Mouse (Mus musculus) liver, embryonic 12.5 days (tissue): ENCODE measurements around the gene Plpp2. TPM values are rescaled to one million over a fixed set of nuclear protein-coding genes. Genes with fewer than 3 reads are reported as not detected.

Source experiments
- ATAC-seq: fragments of 200-750 bp; cut with Nextera tagmentation; 2 replicates; pipeline ENCODE4 v1.8.0; 2017; ENCODE audit warnings: moderate number of reproducible peaks, mild to moderate bottlenecking, moderate library complexity
- H3K27ac ChIP-seq: fragments of 300-500 bp; sonication (generic); 2 replicates; pipeline ENCODE4 v1.5.1; 2016; ENCODE audit warnings: mild to moderate bottlenecking
- H3K27me3 ChIP-seq: fragments of 300-500 bp; sonication (generic); replicated peaks from 2 replicates; pipeline ENCODE4 v1.6.1; 2016; ENCODE audit warnings: mild to moderate bottlenecking, moderate library complexity
- H3K36me3 ChIP-seq: fragments of 300-500 bp; sonication (generic); 2 replicates; pipeline ENCODE4 v1.6.1; 2016; ENCODE audit warnings: mild to moderate bottlenecking, moderate library complexity
- H3K4me1 ChIP-seq: fragments of 300-500 bp; sonication (generic); 2 replicates; pipeline ENCODE4 v1.6.1; 2016
- H3K4me2 ChIP-seq: fragments of 300-500 bp; sonication (generic); 2 replicates; pipeline ENCODE4 v1.6.1; 2016; ENCODE audit warnings: mild to moderate bottlenecking, moderate library complexity
- H3K4me3 ChIP-seq: fragments of 300-500 bp; sonication (generic); 2 replicates; pipeline ENCODE4 v1.5.1; 2016; ENCODE audit warnings: mild to moderate bottlenecking, moderate library complexity
- H3K9ac ChIP-seq: fragments of 300-500 bp; sonication (generic); 2 replicates; pipeline ENCODE4 v1.6.1; 2016; ENCODE audit warnings: mild to moderate bottlenecking, moderate library complexity
- H3K9me3 ChIP-seq: fragments of 300-500 bp; sonication (generic); replicated peaks from 2 replicates; pipeline ENCODE4 v1.6.1; 2016; ENCODE audit warnings: mild to moderate bottlenecking, moderate library complexity
- WGBS: fragments of 180-500 bp; shearing (Covaris S2); methylation state at CpG from one replicate; pipeline ENCODE4 v1.1.7; 2016; ENCODE audit not compliant: insufficient replicate concordance; 5-methylcytosine and 5-hydroxymethylcytosine counted together
- polyA plus RNA-seq: library from polyadenylated mRNA; unstranded; fragments of >200 nt; fragmentation: Nextera tagmentation; extraction: Ambion mirVana; gene quantifications from 2 replicates; pipeline ENCODE4 v1.2.1, GENCODE M21; 2016

Plpp2 gene
- 18.0 and 19.9 TPM in 2 replicates for polyA plus RNA-seq

DNA sequence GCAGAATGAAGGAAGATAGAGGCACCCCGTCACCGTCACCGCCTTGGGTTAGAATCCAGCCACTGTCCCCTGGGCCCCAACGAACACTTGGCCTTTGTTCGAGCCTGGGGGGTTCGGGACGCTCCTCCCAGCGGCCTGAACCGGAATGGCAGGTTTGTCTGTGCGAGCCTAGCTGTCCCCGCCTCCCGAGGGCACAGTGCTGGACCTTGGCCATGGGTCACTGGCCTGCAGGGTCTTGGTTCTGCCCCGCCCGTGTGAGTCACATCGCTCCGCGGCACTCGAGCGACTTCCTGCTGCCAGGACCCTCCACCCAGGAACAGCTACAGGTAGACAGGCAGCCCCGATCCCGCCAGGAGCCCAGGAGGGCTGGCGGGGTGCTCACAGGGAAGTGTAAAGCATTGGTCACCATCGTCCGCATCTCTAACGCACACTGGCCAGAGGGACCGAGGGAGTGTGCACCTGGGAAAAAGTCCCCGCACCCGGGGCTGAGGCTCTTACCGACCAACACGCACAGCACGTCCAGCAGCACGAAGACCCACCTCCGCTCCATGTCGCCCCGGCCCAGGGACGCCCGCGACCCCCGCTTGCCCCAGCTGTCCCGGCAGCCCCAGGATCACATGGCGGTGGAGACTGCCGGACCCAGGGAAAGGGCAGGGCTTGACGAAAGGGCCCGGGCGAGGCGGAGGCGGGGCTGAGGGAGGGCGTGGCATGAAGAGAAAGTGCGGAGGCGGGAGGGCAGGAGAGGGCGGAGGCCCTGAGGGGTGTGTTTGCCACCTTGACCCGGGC, at the start of gene Plpp2:
TSS of gene Plpp2 (minus strand) at position 671 of the 786 bp plus-strand sequence.
- Histone ChIP-seq H3K4me1 (peaks cover 24% of the 10 kb centered on the region), H3K9me3 (no peaks in the 10 kb centered on the region), H3K36me3 (peaks cover 17% of the 10 kb centered on the region), H3K27ac (peak within 1 kb of the TSS; percentile 64), H3K4me2 (peak within 1 kb of the TSS; percentile 93), H3K27me3 (peaks cover 21% of the 10 kb centered on the region), H3K9ac (peak within 1 kb of the TSS; percentile 71), H3K4me3 (peak within 1 kb of the TSS; percentile 64)
- ATAC-seq: peak; percentile 81
- under 1% methylated on average over 46 of the region's 52 CpGs for WGBS

DNA sequence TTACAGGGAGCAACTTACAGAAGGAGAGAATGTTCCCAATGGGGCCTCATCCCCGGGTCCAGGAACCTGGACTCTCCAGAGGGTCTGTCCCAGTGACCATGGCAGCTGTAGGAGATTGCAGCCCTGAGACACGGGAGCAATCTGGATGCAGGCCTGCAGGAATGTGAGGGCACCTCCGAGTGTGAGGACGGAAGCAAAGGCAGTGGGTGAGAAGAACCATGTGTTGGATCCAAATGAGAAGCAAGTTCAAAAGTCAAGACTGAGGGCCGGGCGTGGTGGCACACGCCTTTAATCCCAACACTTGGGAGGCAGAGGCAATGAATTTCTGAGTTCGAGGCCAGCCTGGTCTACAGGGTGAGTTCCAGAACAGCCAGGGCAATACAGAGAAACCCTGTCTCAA, 47.9 kb upstream of the Plpp2 start:
- no peaks in the 10 kb centered on the region for H3K36me3 ChIP-seq
- WGBS: 68% methylated on average over 8 of the region's 8 CpGs
- no peak overlapping the region for H3K9ac ChIP-seq
- no peak overlapping the region for H3K4me3 ChIP-seq
- no peak for ATAC-seq
- H3K9me3 ChIP-seq: no peaks in the 10 kb centered on the region
- peaks cover 18% of the 10 kb centered on the region for H3K27me3 ChIP-seq
- no peaks in the 10 kb centered on the region for H3K4me1 ChIP-seq
- H3K27ac ChIP-seq: no peak overlapping the region
- no peak overlapping the region for H3K4me2 ChIP-seq

DNA sequence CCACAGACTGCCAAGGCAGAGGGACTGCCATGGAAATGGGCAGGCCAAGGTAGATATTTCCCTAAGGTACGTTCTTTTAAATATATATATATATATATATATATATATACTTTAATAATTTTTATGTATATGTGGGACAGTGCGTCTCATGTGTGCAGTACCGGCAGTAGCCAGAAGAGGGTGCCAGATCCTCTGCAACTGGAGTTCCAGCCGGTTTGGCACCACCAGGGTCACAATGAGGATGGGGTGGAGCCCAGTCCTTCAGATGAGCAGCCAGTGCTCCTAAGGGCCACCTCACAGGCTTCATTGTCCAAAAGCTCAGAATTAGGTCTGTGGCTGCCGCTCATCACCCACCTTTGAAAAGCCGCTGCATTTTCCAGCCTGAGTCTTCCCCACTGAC, 47.2 kb upstream of the Plpp2 start:
- Histone ChIP-seq H3K4me3 (no peak overlapping the region), H3K9me3 (no peaks in the 10 kb centered on the region), H3K4me1 (no peaks in the 10 kb centered on the region), H3K36me3 (no peaks in the 10 kb centered on the region), H3K27ac (no peak overlapping the region), H3K9ac (no peak overlapping the region), H3K27me3 (peaks cover 18% of the 10 kb centered on the region), H3K4me2 (no peak overlapping the region)
- 42% methylated on average over 6 of the region's 6 CpGs for WGBS
- ATAC-seq: no peak

DNA sequence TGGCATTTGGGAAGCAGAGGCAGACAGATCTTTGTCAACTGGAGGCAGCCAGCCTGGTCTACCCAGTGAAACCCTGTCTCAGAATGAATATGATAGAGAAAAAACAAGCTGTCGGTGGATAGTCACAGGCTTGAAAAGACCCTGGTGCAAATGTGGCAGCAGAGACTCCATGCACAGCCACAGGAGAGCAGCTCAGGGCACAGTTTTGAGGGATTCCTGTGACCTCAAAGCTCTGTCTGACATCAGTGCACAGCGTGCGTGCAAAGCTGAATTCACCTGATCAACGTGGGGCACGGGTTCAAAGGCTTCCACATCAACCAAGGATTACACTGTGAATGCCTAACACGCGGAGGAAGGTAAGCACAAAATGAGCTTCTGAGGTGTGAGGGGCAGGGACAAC, 46.8 kb upstream of the Plpp2 start:
- Histone ChIP-seq H3K27ac (no peak overlapping the region), H3K27me3 (peaks cover 18% of the 10 kb centered on the region), H3K9me3 (no peaks in the 10 kb centered on the region), H3K36me3 (no peaks in the 10 kb centered on the region), H3K4me1 (no peaks in the 10 kb centered on the region), H3K4me3 (no peak overlapping the region), H3K9ac (no peak overlapping the region), H3K4me2 (no peak overlapping the region)
- 53% methylated on average over 7 of the region's 7 CpGs for WGBS
- ATAC-seq: no peak

DNA sequence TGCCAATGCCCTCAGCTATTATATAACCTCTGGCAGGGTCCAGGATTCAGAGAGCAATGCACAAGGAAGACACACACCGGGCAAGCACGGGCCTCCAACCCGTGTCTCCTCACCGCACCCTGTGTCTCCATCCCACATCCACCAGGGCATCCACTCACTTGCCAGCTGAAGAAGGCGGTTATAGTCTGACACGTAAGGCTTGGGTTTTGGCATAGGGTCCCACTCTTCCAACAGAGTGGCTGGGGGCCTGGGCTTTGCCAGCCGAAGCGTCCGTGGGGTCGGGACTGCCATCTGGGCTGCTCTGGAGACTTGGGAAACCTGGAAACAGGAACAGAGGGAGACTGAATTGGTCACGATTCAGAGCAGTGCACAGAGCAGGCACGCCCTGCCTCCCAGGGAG, 46.2 kb upstream of the Plpp2 start:
- Histone ChIP-seq H3K9ac (no peak overlapping the region), H3K9me3 (no peaks in the 10 kb centered on the region), H3K4me1 (no peaks in the 10 kb centered on the region), H3K4me3 (no peak overlapping the region), H3K36me3 (no peaks in the 10 kb centered on the region), H3K4me2 (no peak overlapping the region), H3K27me3 (peaks cover 18% of the 10 kb centered on the region), H3K27ac (no peak overlapping the region)
- 67% methylated on average over 12 of the region's 12 CpGs for WGBS
- ATAC-seq: no peak

DNA sequence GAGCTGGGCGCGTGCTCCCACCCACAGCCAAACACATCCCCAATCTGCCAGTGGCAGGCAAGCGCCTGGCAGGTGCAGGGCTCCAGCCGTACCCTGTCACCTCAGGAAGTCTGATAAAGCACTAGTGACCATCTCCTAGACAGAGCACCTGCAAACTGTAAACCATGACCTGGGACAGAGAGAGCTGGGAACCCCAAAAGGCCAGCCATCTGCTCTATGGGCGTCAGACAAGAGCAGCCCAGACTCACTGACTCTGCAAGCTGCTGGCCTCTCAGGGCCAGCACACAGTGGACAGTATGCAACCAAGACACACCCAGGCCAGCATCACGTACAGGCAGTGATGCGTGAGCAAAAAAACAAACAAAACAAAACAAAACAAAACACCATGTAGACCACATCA, 45.3 kb upstream of the Plpp2 start:
- Histone ChIP-seq H3K9me3 (no peaks in the 10 kb centered on the region), H3K4me3 (no peak overlapping the region), H3K4me2 (no peak overlapping the region), H3K36me3 (no peaks in the 10 kb centered on the region), H3K27ac (no peak overlapping the region), H3K9ac (no peak overlapping the region), H3K27me3 (peaks cover 18% of the 10 kb centered on the region), H3K4me1 (no peaks in the 10 kb centered on the region)
- ATAC-seq: no peak
- 56% methylated on average over 7 of the region's 7 CpGs for WGBS

DNA sequence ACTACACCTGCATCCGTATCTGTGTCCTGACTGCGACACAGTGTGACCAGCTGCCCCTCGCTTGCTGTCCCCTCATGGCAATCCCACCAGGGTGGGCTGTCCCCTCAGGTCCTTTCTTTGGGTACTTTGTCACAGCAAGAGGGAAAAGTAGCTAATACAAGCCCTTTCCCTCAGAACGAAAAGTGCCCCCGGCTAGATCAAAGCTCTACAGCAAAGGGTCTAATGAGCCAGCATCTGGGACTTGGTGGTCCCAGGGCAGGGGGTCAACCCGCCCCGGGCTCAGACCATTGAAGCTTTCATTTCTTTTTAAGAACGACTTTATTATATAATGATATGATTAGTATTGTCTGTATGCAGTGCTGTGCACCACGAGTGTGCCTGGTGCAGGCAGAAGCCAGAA, 44.7 kb upstream of the Plpp2 start:
- H3K9ac ChIP-seq: no peak overlapping the region
- H3K4me2 ChIP-seq: no peak overlapping the region
- 69% methylated on average over 9 of the region's 9 CpGs for WGBS
- H3K27me3 ChIP-seq: peaks cover 18% of the 10 kb centered on the region
- no peaks in the 10 kb centered on the region for H3K4me1 ChIP-seq
- no peak for ATAC-seq
- no peak overlapping the region for H3K27ac ChIP-seq
- H3K9me3 ChIP-seq: no peaks in the 10 kb centered on the region
- H3K36me3 ChIP-seq: no peaks in the 10 kb centered on the region
- H3K4me3 ChIP-seq: no peak overlapping the region

DNA sequence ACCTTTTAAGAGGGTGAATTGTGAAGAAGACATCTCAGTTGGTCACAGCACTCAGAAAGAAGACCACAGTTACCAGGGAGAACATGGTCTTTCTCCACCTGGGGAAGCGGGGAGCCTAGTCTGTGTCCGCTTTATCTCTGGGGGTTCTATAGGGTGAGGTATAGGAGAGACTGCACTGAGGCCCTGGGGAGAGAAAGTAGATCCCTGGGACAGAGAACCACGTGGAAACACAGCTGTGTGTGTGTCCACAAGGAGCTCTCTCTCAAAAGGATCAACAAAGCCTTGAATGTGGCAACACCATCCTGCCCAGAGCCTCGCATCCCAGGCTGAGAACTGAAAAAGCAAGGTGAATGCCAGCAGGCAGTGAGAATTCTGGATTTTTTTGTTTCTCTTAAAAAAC, 43.8 kb upstream of the Plpp2 start:
- 62% methylated on average over 4 of the region's 4 CpGs for WGBS
- ATAC-seq: no peak
- H3K27ac ChIP-seq: no peak overlapping the region

DNA sequence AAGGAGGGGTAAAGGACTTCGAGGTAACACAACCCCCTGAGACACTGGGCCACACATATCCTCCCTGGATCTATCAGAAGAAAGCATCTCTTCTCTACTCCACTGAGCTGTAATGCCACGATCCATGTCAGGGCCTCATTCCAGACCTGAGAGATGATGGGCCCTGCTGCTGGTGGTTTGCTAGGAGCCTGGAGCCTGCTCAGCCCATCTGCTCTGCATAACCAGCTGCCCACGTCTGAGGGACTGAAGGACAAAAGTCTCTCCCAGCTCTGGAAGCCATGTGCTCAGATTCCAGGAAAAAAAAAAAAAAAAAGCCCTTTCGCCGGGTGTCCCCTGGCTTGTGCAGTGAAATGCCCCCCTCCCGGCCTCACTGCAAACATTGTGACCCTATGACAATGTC, 42.2 kb upstream of the Plpp2 start:
- no peak for ATAC-seq
- H3K27ac ChIP-seq: no peak overlapping the region
- peaks cover 18% of the 10 kb centered on the region for H3K27me3 ChIP-seq
- no peaks in the 10 kb centered on the region for H3K36me3 ChIP-seq
- no peak overlapping the region for H3K4me3 ChIP-seq
- no peak overlapping the region for H3K9ac ChIP-seq
- 63% methylated on average over 6 of the region's 6 CpGs for WGBS
- no peaks in the 10 kb centered on the region for H3K4me1 ChIP-seq
- H3K9me3 ChIP-seq: no peaks in the 10 kb centered on the region
- no peak overlapping the region for H3K4me2 ChIP-seq

More for the DNA sequence above, 43.8 kb upstream of the Plpp2 start:
- Histone ChIP-seq H3K27me3 (peaks cover 18% of the 10 kb centered on the region), H3K4me3 (no peak overlapping the region), H3K9ac (no peak overlapping the region), H3K9me3 (no peaks in the 10 kb centered on the region), H3K36me3 (no peaks in the 10 kb centered on the region), H3K4me1 (no peaks in the 10 kb centered on the region), H3K4me2 (no peak overlapping the region)

DNA sequence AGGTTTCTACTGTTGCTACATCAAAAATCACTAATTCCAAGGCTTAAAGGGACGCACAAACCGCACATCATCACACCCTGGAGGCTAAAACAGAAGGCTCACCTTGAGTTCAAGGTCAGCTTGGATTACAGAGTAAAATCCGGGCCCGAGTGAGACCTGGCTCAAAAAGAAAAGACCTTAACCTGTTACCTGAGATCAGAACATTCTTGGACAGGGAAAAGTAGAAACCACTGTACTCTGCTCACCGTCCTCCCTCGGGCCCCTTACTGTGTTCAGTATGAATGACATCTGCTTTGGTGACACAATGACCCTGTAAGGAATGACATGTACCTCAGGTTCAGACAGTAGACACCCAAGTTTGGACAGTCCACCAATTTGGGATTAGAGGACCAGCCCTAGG, 41.2 kb upstream of the Plpp2 start:
- ATAC-seq: no peak
- Histone ChIP-seq H3K27me3 (peaks cover 16% of the 10 kb centered on the region), H3K9ac (no peak overlapping the region), H3K4me1 (no peaks in the 10 kb centered on the region), H3K9me3 (no peaks in the 10 kb centered on the region), H3K36me3 (no peaks in the 10 kb centered on the region), H3K4me3 (no peak overlapping the region), H3K27ac (no peak overlapping the region), H3K4me2 (no peak overlapping the region)
- WGBS: 68% methylated on average over 6 of the region's 6 CpGs

DNA sequence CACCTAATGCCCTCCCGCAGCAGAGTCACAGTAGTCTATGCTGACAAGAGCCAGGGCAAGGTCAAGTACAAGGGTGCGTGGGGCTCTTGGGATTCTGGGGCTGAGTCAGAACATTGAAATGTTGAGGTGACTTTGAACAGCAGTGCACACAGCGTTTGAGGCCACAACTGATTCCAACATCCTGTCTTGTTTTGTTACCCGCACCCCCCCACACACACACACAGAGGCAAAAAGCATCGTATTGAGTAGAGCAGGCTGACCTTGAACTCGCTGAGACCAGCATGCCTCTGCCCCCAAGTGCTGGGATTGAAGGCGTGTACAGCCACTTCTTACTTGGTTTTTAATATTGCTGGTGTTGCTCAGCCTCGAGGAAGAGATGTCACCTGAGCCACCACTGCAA, 40.8 kb upstream of the Plpp2 start:
- Histone ChIP-seq H3K9me3 (no peaks in the 10 kb centered on the region), H3K4me2 (no peak overlapping the region), H3K9ac (no peak overlapping the region), H3K27me3 (peaks cover 11% of the 10 kb centered on the region; the same call in 1 of the 2 replicates), H3K4me3 (no peak overlapping the region), H3K4me1 (no peaks in the 10 kb centered on the region), H3K36me3 (no peaks in the 10 kb centered on the region), H3K27ac (no peak overlapping the region)
- 60% methylated on average over 8 of the region's 8 CpGs for WGBS
- ATAC-seq: no peak

DNA sequence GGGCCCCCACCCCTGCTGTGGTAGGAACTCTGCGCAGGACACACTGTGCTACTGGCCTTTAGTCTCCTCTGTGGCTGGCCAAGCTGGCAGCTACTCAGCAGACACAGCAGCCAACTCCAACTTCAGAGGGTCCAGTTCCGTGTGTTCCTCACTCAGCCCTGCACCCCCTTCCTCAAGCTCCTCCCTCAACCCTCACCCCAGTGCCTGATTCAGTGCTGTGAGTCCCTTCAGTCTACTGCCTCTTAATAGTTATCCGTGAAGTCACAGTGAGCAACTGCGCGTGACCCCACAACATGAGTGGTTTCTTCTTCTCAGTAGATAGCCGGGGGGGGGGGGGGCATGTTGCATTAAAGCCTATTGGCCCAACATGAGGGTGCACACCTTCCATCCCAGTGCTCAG, 40.0 kb upstream of the Plpp2 start:
- 71% methylated on average over 6 of the region's 6 CpGs for WGBS
- Histone ChIP-seq H3K9ac (no peak overlapping the region), H3K9me3 (no peaks in the 10 kb centered on the region), H3K4me1 (no peaks in the 10 kb centered on the region), H3K27ac (no peak overlapping the region), H3K4me3 (no peak overlapping the region), H3K36me3 (no peaks in the 10 kb centered on the region), H3K27me3 (0 out of 2 replicates have a peak, but pooled peaks cover 6% of the 10 kb centered on the region), H3K4me2 (no peak overlapping the region)
- no peak for ATAC-seq

DNA sequence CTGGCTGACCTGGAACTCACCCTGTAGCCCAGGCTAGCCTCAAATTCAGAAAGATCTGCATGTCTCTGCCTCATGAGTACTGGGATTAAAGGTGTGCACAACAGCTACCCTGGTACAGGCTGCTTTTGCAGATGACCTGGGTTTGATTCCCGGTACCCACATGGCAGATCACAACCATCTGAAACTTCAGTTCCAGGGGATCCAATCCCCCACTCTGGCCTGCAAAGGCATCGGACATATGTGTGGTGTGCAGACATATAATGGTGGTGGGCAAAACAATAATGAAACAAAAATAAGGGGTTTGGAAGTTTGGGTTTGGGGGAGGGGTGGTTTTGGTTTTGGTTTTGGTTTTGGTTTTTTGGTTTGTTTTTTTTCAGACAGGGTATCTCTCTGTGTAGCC, 37.7 kb upstream of the Plpp2 start:
- ATAC-seq: no peak
- H3K27ac ChIP-seq: no peak overlapping the region
- H3K9ac ChIP-seq: no peak overlapping the region
- H3K4me2 ChIP-seq: no peak overlapping the region
- no peaks in the 10 kb centered on the region for H3K27me3 ChIP-seq
- H3K9me3 ChIP-seq: no peaks in the 10 kb centered on the region
- H3K36me3 ChIP-seq: no peaks in the 10 kb centered on the region
- H3K4me1 ChIP-seq: no peaks in the 10 kb centered on the region
- H3K4me3 ChIP-seq: no peak overlapping the region
- WGBS: 70% methylated on average over 2 of the region's 2 CpGs
